Mouse (Mus musculus) left cerebral cortex, postnatal 10 days (tissue): ENCODE measurements around the gene Ldhd. TPM values are rescaled to one million over a fixed set of nuclear protein-coding genes. Genes with fewer than 3 reads are reported as not detected.
"Not testable (repeated sequence)": the region's sequence is repeated elsewhere in the genome, so short reads cannot be mapped to it uniquely, and the experiment has no call there.

Experiments used
- DNase-seq, 2 experiments: peaks; one replicate each; pipeline ENCODE4 v3.0.0; 2021 to 2022; ENCODE audit warnings: low spot score in 2 of 2, mixed read lengths in 1 of 2; ENCODE audit errors: extremely low spot score in 1 of 2
- intact Hi-C: fragments of 180-260 bp; cut with DNase I; formaldehyde crosslinking; loops from one replicate; pipeline ENCODE4 v1.15.1; 2025
- total RNA-seq, 2 experiments: library from RNA; stranded (reverse); gene quantifications; 2 replicates each; pipeline ENCODE4 v1.2.3; 2021

The Ldhd gene
- total RNA-seq, result 1 to 10 TPM; 1.9 to 2.2 TPM

DNA sequence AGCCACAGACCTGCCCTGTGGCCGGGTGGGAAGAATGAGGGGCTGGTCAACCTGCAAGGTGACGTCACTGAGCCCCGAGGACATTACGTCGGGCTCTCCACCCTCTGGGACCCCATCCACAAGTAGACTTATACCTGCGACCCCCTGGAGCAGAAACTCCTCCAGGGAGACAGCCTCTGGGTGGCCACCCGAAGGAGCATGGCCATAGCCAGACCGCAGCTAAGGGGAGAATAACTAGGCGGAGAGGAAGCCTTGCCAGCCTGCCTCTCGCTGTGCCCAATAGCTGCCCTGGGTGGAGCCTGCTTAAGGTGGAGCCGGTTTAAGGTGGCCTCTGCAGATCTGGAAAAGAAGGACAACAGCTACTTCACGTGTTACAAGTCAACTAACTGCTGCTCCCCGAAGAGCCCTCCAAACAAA, at the start of gene Ldhd:
TSS of gene Ldhd (minus strand) at position 270 of the 417 bp plus-strand sequence.
- intact Hi-C loops, result no loop called here
- DNase-seq, result peak in 1 of 2 experiments; percentile 63

GRCm38 (mm10) chr8:111678848-111679247, 48.7 kb upstream of the Ldhd start:
- intact Hi-C loops, result loop anchor here (5.0 kb wide), 1 partner anchor 148 kb away; no protein-coding TSS in a partner anchor
- peak in 1 of 2 experiments; percentile 47 for DNase-seq

GRCm38 (mm10) chr8:111678111-111678510, 47.9 kb upstream of the Ldhd start:
- peak; percentile 56 to 57 for DNase-seq
- intact Hi-C loops, result loop anchor here (5.0 kb wide), 1 partner anchor 149 kb away; no protein-coding TSS in a partner anchor

GRCm38 (mm10) chr8:111676237-111676636, 46.1 kb upstream of the Ldhd start:
- no peak for DNase-seq
- intact Hi-C loops, result loop anchor here (5.0 kb wide), 1 partner anchor 151 kb away; no protein-coding TSS in a partner anchor

- no peak for DNase-seq
- intact Hi-C loops, result loop anchor here (10.0 kb wide), 1 partner anchor 322 kb away; no protein-coding TSS in a partner anchor
These were observed 36.6 kb upstream of the Ldhd start for GRCm38 (mm10) chr8:111666751-111667150.

GRCm38 (mm10) chr8:111662473-111662872, 32.3 kb upstream of the Ldhd start:
- intact Hi-C loops, result loop anchor here (10.0 kb wide), 1 partner anchor 318 kb away; no protein-coding TSS in a partner anchor
- peak; percentile 35 to 75 for DNase-seq

- intact Hi-C loops, result no loop called here
- DNase-seq, result peak in 1 of 2 experiments; percentile 31
These were observed 28.7 kb upstream of the Ldhd start for GRCm38 (mm10) chr8:111658819-111659423.

- intact Hi-C loops, result no loop called here
- no peak for DNase-seq
These were observed 27.2 kb upstream of the Ldhd start for GRCm38 (mm10) chr8:111657312-111657854.

GRCm38 (mm10) chr8:111653524-111653923, 23.4 kb upstream of the Ldhd start:
- DNase-seq, result no peak
- intact Hi-C loops, result no loop called here

- intact Hi-C loops, result no loop called here
- no peak for DNase-seq
These were observed 20.5 kb upstream of the Ldhd start for GRCm38 (mm10) chr8:111650651-111651050.

DNA sequence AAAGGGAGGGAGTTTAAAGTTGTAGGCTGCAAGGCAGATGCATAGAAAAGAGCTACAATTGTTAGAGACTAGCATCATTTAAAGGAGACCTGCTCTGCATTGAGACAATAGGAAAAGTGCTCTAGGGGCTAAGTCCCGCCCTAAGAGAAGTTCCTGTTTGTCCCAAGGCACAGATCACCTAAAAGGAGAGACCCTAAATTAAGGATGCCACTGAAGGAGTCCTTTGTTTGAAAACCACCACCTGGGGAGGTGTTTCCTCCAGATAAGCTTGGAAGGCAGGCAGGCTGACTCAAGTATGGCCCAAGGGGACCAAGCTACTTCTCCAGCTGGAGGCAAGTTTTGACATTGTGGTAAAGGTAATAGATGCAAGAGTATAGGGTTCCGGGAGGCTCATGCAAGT, 18.7 kb upstream of the Ldhd start:
- intact Hi-C loops, result no loop called here
- no peak for DNase-seq

- no peak for DNase-seq
- intact Hi-C loops, result no loop called here
These were observed 15.5 kb upstream of the Ldhd start for GRCm38 (mm10) chr8:111645715-111646114.

DNA sequence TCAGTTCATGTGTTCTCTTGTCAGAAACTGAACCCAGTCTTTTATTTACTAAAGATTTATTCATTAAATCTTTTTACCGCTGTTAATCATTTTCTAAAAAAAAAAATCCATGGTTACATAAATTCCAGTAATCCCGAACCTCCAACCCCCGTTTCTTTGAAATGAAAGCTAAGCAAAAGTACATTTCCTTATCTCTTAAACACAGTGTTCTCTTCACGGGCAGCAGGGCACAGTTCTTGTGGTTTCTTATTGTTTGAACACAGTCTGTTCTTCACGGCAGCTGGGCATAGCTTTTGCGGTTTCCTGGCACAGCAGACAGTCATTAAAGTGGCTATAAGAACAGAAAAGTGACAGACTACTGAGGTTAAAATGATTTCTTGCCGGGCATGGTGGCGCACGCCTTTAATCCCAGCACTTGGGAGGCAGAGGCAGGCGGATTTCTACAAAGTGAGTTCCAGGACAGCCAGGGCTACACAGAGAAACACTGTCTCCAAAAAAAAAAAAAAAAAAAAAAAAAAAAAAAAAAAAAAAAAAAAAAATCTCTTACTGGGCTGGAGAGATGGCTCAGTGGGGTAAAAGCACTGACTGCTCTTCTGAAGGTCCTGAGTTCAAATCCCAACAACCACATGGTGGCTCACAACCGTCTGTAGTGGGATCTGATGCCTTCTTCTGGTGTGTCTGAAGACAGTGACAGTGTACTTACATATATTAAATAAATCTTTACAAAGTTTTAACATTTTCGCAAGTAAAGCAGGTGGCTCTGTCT, 14.3 kb upstream of the Ldhd start:
- not testable (repeated sequence) for DNase-seq
- intact Hi-C loops, result loop anchor here (5.0 kb wide), 1 partner anchor 107 kb away; the partner anchor contains the start of gene Znrf1

DNA sequence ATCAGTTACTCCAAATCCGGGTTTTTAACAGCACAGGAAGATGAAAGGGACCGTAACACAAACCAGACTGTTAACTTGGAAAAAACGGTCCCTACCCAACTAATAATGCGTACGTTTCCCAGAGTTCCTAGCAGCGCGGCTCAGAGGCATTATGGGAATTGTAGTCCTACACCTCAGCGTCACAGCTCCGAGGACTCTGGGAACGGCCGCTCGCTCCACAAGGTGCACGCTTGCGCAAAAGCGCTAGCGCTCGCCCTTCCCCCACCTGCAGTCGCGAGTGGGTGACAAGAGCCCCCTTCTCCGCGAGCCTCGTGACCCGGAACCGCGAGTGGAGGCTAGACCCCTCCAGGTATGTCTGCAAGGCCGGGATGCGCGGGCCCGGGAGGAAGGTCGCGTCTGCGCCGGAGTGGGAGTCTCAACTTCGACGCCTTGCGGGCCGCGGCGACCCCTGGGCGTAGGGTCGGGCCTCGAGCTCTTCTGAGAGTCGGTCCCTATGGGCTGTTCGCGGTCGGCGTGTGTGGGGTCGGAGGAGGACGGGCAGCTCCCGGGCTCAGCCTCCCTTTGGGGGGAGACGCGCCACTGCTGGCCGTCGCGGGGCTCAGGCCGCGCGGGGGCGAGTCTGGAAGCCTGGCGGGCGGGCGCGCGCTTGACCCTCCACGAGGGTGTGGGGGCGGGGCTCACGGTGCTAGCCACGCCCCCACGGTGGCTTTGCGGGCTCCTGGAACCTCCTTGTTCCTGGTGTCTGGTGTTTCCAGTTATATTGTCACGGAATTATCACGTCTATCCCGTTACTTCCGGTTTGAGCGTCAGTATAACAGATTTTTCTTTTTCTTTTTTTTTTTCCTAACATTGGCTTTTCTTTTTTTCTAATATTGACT, 13.3 kb upstream of the Ldhd start, which contains the start of gene Zfp1:
TSS of gene Zfp1 (plus strand) at position 138 of the 878 bp plus-strand sequence.
- peak; percentile 93 to 96 for DNase-seq
- intact Hi-C loops, result loop anchor here (5.0 kb wide), 1 partner anchor 106 kb away; the partner anchor contains the start of gene Znrf1

DNA sequence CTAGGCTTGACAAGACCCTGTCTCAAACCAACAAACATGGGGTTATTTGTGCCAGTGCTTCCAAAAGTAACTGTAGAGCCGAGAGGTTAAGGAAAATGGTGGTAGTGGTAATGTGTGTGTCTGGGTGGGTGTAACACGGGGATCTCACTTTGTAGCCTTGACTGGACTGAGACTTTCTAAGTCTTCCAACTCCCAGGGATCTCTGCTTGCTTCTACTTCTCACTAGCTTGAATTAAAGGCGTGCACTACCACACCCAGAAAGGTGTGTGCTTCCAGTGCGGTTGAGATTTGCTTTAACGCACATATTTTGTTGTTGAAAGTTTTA, 12.7 kb upstream of the Ldhd start:
- DNase-seq, result no peak
- intact Hi-C loops, result loop anchor here (5.0 kb wide), 1 partner anchor 106 kb away; the partner anchor contains the start of gene Znrf1

DNA sequence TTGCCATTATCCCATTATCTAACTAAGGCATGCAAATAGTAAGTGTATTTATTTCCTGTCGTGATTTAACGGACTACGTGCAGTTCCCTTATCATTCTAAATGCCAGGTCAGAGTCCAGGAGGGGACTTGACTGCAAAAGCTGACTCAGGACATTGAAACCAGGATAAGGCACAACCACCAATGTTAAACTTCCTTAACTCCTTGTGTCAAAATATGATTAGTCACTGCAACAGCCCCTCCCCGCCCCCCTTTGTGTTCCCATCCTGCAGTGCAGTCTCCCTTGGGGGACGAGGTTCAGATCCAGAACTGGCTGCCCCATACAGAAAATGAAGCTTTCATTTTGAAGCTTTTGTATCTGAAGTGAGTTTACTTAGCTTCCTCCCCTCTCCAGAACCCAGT, 12.3 kb upstream of the Ldhd start:
- DNase-seq, result peak in 1 of 2 experiments; percentile 54
- intact Hi-C loops, result loop anchor here (5.0 kb wide), 1 partner anchor 105 kb away; the partner anchor contains the start of gene Znrf1

GRCm38 (mm10) chr8:111641064-111641463, 10.9 kb upstream of the Ldhd start:
- no peak for DNase-seq
- intact Hi-C loops, result loop anchor here (5.0 kb wide), 1 partner anchor 104 kb away; the partner anchor contains the start of gene Znrf1

GRCm38 (mm10) chr8:111638086-111638485, 7.9 kb upstream of the Ldhd start:
- DNase-seq, result no peak
- intact Hi-C loops, result no loop called here
